Mouse (Mus musculus) thymus, postnatal 10 days (tissue): ENCODE data around the gene Shf.

ENCODE experiments used
- DNase-seq, 2 experiments: peaks; one replicate each; pipeline ENCODE4 v3.0.0; 2021; ENCODE audit warnings: low spot score in 2 of 2

Gene Shf

GRCm38 (mm10) chr2:122368081-122368971 is 636 bp downstream of the Shf start:
- peak; percentile 60 to 68 for DNase-seq

DNA sequence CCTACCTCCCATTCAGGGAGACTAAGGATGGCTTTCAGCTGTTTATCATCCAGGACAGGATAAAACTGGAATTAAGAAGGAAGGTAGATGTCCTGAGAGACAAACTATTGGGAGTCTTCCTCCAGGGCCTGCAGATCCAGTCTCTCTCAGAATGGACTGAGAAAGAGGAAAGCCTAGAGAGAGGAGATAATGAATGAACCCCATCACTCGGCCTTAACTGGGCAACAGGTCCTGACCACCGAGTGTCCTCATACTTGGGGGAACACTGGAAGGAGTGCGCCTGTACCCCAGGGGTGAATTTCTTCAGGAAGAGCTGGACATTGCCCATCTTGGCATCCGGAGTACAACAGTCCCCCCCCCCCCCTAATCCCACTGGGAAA is 1.3 kb downstream of the Shf start:
- no peak for DNase-seq

DNA sequence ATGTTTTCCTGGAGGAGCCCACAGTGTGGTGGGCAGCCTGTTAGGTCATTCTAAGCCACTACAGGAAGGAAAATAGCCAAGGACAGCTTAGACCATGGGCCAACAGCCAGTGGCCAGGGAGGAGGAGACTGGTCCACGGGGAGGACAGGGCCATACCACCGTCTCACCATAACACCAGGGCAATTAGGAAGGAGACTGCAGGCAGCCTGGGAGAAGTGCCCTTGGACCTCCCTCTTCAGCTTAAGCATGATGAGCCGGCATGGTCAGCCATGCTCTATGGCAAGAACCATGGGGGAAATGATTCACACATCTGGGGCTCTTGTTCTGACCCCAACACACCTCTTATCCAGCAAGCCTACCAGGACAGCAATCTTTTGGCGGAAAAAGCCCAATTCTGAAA is 1.8 kb downstream of the Shf start:
- no peak for DNase-seq

- no peak for DNase-seq
These were observed 2.3 kb downstream of the Shf start for GRCm38 (mm10) chr2:122366706-122367105.

DNA sequence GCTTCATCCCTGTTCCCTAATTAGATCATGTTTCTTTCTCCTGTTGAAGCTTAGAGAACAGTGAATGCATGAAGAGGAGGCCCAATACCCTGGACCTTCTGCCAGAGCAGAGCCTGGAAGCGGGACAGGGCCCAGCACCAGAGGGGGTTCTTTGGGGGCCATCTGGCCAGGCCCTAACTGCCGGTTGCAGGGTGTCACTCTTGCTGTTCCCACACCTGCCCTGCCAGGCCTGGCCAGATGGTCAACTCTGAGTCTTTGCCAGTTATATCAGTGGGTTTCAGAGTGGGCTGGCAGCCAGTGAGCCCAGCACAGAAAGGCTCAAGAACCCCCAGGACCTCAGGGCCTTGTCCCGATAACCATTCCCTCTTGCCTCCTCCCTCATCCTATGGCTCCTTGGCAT is 2.9 kb downstream of the Shf start:
- no peak for DNase-seq

- DNase-seq, result no peak
These were observed 3.6 kb downstream of the Shf start for GRCm38 (mm10) chr2:122365244-122365866.

DNA sequence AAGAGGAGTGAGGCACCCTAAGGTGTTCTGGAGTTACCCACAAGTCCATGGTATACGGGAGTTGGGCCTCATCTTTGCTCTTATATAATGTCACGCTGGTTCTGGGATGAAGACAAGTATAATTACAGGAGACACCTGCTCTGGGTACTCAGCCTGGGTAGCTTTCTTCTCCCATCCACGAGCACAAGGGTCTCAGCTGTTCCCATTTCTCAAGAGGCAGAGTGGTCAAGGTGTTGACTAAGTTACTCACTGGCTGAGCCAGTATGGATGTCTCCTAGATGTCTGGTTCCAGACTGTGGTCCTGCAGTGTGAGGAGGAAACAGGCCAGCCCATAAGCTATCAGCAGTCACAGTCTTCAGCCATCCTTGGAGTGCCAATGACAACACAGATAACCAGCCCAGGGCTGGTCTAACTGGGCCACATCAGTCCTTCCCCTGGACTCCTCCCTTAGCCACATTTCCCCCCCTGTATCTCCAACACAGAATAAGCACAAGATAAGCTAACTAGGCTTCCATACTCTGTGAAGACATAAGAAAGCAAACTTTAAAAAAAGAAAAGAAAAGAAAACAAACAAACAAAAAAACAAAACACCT is 4.5 kb downstream of the Shf start:
- DNase-seq, result no peak

DNA sequence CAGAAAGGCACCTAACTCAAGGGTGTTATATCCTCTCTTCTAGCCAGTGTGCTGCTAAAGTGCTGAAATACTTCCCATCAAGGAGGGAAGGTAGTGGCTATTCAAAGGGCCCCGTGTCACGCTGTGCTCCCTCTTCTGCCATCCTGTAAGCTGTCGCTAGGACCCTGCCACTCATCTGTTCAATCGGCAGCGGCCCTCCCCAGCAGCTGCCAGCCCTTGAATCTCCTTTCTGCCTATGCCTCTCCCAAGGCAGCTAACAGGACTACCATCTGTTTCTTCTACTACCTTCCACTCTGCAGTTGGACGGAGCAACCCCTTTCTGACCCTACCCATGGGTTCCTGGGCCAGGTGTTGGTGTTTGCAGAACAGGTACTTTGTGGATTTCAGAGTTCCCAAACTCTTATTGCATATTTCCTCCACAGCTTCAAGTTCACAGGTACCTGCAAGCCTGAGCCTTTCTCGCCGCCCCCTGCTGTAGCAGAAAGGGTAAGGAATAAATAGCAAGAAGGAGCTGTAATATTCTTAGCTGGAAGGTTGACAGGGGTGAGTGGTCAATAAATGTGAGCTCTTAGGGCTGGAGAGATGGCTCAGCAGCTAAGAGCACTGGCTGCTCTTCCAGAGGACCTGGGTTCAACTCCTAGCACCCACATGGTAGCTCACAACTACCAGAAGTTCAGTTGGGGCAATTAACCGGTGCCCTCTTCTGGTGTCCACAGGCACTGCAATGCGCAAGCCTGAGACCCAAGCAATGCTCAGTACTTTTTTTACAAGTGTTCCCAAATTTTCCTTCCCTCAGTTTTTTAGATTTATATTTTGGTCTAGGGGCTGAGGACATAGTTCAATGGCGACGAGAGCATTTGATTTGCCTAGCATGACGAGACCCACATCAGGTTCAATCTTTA is 6.1 kb downstream of the Shf start:
- no peak for DNase-seq

GRCm38 (mm10) chr2:122361868-122362621 is 6.9 kb downstream of the Shf start:
- no peak for DNase-seq

DNA sequence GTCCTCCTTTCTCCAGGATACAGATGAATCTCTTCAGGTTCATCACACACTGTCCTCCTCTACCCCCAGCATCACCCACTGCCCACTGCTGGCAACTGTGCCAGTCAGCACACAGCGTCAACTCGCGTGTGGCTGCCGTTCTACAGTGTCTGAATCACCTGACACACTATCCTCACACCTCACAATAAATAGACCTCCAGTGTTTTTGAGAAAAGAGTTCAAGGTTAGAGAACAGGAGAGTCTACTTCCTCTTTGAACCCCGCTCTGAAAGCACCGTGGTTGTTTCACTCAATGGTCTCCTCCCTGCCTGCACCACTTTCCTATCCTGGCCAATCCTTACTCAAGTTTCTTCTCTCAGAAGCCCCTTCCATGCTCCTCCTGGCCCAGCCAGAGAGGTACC is 7.8 kb downstream of the Shf start:
- DNase-seq, result no peak

- no peak for DNase-seq
These were observed 8.7 kb downstream of the Shf start for GRCm38 (mm10) chr2:122360310-122360709.

GRCm38 (mm10) chr2:122356187-122356586 is 12.8 kb downstream of the Shf start:
- DNase-seq, result no peak

DNA sequence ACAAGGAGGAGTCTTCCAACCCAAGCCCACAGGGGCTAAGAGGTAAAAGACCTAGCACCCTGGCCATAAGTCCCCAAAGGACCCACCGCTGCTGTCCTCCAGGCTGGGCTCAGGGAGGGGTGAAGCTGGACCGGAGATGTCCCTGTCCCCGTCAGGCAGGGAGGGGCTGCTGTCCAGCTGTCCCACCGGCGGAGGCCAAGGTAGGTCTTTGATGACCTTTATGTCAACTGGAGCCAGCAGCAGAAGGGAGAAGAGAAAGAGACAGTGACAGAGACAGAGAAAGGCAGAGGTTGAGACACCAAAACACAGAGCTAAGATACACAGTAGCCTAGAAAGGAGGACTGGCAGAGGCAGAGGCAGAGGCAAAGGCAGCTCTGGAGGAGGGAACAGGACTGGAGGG is 13.6 kb downstream of the Shf start:
- DNase-seq, result no peak

DNA sequence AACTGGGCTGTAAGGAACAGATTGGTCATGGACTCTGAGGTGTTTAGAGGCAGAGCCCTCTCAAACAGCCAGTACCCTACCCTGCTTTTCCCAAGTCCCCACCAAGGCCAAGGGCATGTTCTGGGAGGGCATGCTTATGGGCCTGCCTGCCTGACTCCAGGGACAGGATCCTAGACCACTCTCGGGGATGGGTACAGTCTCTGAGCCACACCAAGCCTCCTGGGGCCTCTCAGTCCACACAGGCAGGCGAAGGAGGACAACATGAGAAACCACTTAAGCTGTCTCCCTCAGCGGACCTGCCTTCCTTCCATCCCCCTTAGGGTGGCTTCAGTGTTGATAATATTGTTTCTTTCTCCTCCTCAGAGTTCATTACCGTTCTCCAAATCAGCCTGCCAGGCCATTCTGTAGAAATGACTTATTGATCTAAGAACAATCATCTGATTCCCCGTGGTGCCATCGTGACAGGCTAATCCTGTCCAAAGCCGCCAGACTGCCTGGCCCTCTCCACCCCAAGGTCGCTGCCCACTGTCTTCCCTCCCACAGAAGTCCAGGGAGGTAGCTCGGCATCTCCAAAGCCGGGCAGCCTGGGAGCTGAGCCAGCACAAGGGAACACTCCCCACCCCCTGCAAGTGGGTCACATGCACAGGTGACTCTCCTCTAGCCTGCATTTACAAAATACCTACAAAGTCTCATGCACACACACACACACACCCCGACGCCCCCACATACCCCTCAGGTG is 14.6 kb downstream of the Shf start:
- no peak for DNase-seq

- DNase-seq, result no peak
These were observed 15.2 kb downstream of the Shf start for GRCm38 (mm10) chr2:122353765-122354164.

- DNase-seq, result no peak
These were observed 16.0 kb downstream of the Shf start for GRCm38 (mm10) chr2:122352992-122353391.

- DNase-seq, result no peak
These were observed 17.0 kb downstream of the Shf start for GRCm38 (mm10) chr2:122351931-122352329.

- no peak for DNase-seq
These were observed 17.6 kb downstream of the Shf start for GRCm38 (mm10) chr2:122351156-122351930.

DNA sequence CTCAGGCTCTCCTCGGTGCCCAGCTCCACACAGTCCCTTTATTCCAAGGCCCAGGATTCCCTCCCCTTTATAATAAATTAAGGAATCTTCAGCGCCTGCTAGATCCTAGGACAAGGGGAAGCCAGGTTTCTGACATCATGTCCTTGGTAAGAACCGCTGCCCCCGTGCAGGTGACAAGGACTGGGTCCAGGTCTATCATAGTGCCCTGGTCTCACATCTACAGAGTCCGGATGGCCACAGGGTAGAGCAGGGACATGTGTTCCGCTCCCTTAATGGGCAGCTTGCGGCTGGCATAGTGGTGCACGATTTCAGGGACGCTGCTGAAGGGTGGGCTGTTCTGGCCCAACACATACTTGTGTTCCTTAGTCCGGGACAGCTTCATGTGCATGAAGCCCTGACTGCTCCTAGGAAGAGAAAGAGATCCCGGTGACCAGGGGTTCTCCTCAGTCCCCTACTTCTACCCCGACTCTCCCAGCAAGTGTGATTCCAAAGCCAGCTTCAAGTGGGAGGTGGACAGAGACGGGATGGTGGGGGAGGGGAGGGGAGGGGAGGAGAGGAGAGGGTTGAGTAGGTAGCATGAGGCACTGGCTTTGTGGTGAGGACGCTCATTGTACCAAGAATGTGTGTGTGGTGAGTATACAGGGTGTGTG is 19.7 kb downstream of the Shf start:
- DNase-seq, result peak; percentile 15 to 22
